In genomic region chr4:99985631-99986030, GRCm38 (mm10) we compare ENCODE assay signal across 21 mouse cellular contexts. TPM values are rescaled to one million over a fixed set of nuclear protein-coding genes. Genes with fewer than 3 reads are reported as not detected.
DNase-seq lines count a peak whose midpoint lies in the region; ATAC-seq lines count a peak whose summit lies in the region.
"Had no signal": no experiment of that assay in that cellular context is flagged by ENCODE, and none has a peak within 500 bp of the region (broad histone marks: within the 10 kb centered on the region; RNA-seq: fewer than 3 reads in every experiment).

No protein-coding gene starts in this region.

- no peak overlapping the region for H3K4me2 ChIP-seq in hindbrain, embryonic 14.5 days (replicated peaks)
- H3K4me2 ChIP-seq in midbrain, embryonic 11.5 days, result no peak overlapping the region
- no peak overlapping the region for H3K4me2 ChIP-seq in midbrain, embryonic 15.5 days
- H3K4me2 ChIP-seq: forebrain, embryonic 13.5 days; heart, embryonic 13.5 days; hindbrain, embryonic 12.5 days had no signal

- H3K9me3 ChIP-seq in hindbrain, embryonic 10.5 days, result no peaks in the 10 kb centered on the region
- no peaks in the 10 kb centered on the region for H3K9me3 ChIP-seq in hindbrain, embryonic 14.5 days (ENCODE audit: control insufficient read depth, low read length)
- no peaks in the 10 kb centered on the region for H3K9me3 ChIP-seq in midbrain, embryonic 11.5 days (ENCODE audit: control insufficient read depth, low read length)
- H3K9me3 ChIP-seq in midbrain, embryonic 15.5 days, result no peaks in the 10 kb centered on the region
- H3K9me3 ChIP-seq: forebrain, embryonic 13.5 days; heart, embryonic 13.5 days; hindbrain, embryonic 12.5 days had no signal

- H3K9ac ChIP-seq in hindbrain, embryonic 14.5 days, result no peak overlapping the region
- no peak overlapping the region for H3K9ac ChIP-seq in midbrain, embryonic 11.5 days (ENCODE audit: low read length)
- no peak overlapping the region for H3K9ac ChIP-seq in midbrain, embryonic 15.5 days
- H3K9ac ChIP-seq: forebrain, embryonic 13.5 days; forebrain, postnatal 0 days; heart, embryonic 13.5 days; hindbrain, embryonic 12.5 days had no signal

- peaks cover 20% of the 10 kb centered on the region for H3K4me1 ChIP-seq in hindbrain, embryonic 10.5 days (replicated peaks)
- no peaks in the 10 kb centered on the region for H3K4me1 ChIP-seq in hindbrain, embryonic 14.5 days (replicated peaks; ENCODE audit: control insufficient read depth, insufficient read depth, low read length)
- 0 out of 2 replicates have a peak, but pooled peaks cover 2% of the 10 kb centered on the region for H3K4me1 ChIP-seq in midbrain, embryonic 11.5 days (ENCODE audit: control insufficient read depth, insufficient read depth, low read length)
- H3K4me1 ChIP-seq in midbrain, embryonic 15.5 days, result peaks cover 4% of the 10 kb centered on the region; the same call in 1 of the 2 replicates
- H3K4me1 ChIP-seq: hindbrain, embryonic 12.5 days had no signal

- 0 out of 2 replicates have a peak overlapping the region, but pooled peaks have one; percentile 53 for H3K27ac ChIP-seq in hindbrain, embryonic 10.5 days
- no peak overlapping the region for H3K27ac ChIP-seq in hindbrain, embryonic 14.5 days
- H3K27ac ChIP-seq in midbrain, embryonic 11.5 days (ENCODE audit: low read depth, low read length), result no peak overlapping the region
- no peak overlapping the region for H3K27ac ChIP-seq in midbrain, embryonic 15.5 days
- H3K27ac ChIP-seq: forebrain, embryonic 13.5 days; heart, embryonic 13.5 days; hindbrain, embryonic 12.5 days; hindbrain, postnatal 0 days had no signal

- H3K27me3 ChIP-seq in hindbrain, embryonic 10.5 days (ENCODE audit: insufficient read depth, poor library complexity, severe bottlenecking), result no peaks in the 10 kb centered on the region
- no peaks in the 10 kb centered on the region for H3K27me3 ChIP-seq in hindbrain, embryonic 14.5 days (ENCODE audit: control insufficient read depth, insufficient read depth, low read length)
- no peaks in the 10 kb centered on the region for H3K27me3 ChIP-seq in midbrain, embryonic 11.5 days (ENCODE audit: control insufficient read depth, insufficient read depth, low read length)
- H3K27me3 ChIP-seq in midbrain, embryonic 15.5 days (replicated peaks), result no peaks in the 10 kb centered on the region
- H3K27me3 ChIP-seq: CH12.LX; forebrain, embryonic 13.5 days; heart, embryonic 13.5 days; hindbrain, embryonic 12.5 days; Patski had no signal

- 83% methylated on average over 12 of the region's 12 CpGs for WGBS in hindbrain, embryonic 10.5 days
- 82% methylated on average over 12 of the region's 12 CpGs for WGBS in hindbrain, embryonic 14.5 days
- WGBS in midbrain, embryonic 11.5 days, result 83% methylated on average over 12 of the region's 12 CpGs
- WGBS in midbrain, embryonic 15.5 days, result 85% methylated on average over 12 of the region's 12 CpGs

- H3K36me3 ChIP-seq in hindbrain, embryonic 10.5 days, result no peaks in the 10 kb centered on the region; the same call in 1 of the 2 replicates
- H3K36me3 ChIP-seq in hindbrain, embryonic 14.5 days (replicated peaks; ENCODE audit: control insufficient read depth, insufficient read depth), result peaks cover 4% of the 10 kb centered on the region; the same call in 1 of the 2 replicates
- H3K36me3 ChIP-seq in midbrain, embryonic 11.5 days (ENCODE audit: control insufficient read depth, insufficient read depth, low read length), result no peaks in the 10 kb centered on the region
- no peaks in the 10 kb centered on the region for H3K36me3 ChIP-seq in midbrain, embryonic 15.5 days (replicated peaks)
- H3K36me3 ChIP-seq: hindbrain, embryonic 12.5 days had no signal

- peak; percentile 4 for DNase-seq in CD4-positive, CD25-positive, alpha-beta regulatory T cell, adult 2 months (ENCODE audit: low read depth, low spot score)
- DNase-seq in cerebellum, postnatal 10 days, result peak; percentile 65 to 76
- DNase-seq in cerebellum, adult 9-10 months, result no peak
- DNase-seq in hindbrain, embryonic 10.5 days (ENCODE audit: low spot score), result no peak
- DNase-seq in hindbrain, embryonic 14.5 days (ENCODE audit: low spot score), result no peak
- DNase-seq in midbrain, embryonic 11.5 days (ENCODE audit: low spot score, missing footprints), result peak; percentile 26
- DNase-seq: adrenal gland, adult 2 months; adrenal gland, postnatal 25 days; B cell, adult 2 months; forebrain, postnatal 0 days; gastrocnemius, postnatal 14 days; heart, postnatal 36 days; kidney, adult 11 months had no signal

- ATAC-seq in CD4-positive, CD25-positive, alpha-beta regulatory T cell, adult 4 months, result no peak
- ATAC-seq in hindbrain, embryonic 14.5 days (ENCODE audit: low FRiP score), result no peak
- no peak for ATAC-seq in midbrain, embryonic 11.5 days (ENCODE audit: low FRiP score)
- no peak for ATAC-seq in midbrain, embryonic 15.5 days (replicated peaks)
- ATAC-seq: forebrain, embryonic 13.5 days; forebrain, postnatal 0 days; hindbrain, postnatal 0 days; Patski had no signal

- no peak overlapping the region for H3K4me3 ChIP-seq in hindbrain, embryonic 10.5 days
- H3K4me3 ChIP-seq in hindbrain, embryonic 14.5 days (replicated peaks; ENCODE audit: low read length), result no peak overlapping the region
- no peak overlapping the region for H3K4me3 ChIP-seq in midbrain, embryonic 11.5 days (ENCODE audit: low read depth, low read length)
- no peak overlapping the region for H3K4me3 ChIP-seq in midbrain, embryonic 15.5 days
- H3K4me3 ChIP-seq: forebrain, embryonic 13.5 days; heart, embryonic 13.5 days; hindbrain, embryonic 12.5 days had no signal

RNA-seq across cellular contexts. Expression of gene Itgb3bp, which starts 56.0 kb away (rescaled TPM):
- polyA plus RNA-seq in CD4-positive, CD25-positive, alpha-beta regulatory T cell, adult 4 months (2017; shearing (Covaris generic)), result 10 to 100 TPM; 24.6 to 34.0 TPM
- 51.8 and 56.2 TPM in 2 replicates for polyA plus RNA-seq in hindbrain, embryonic 10.5 days (2016; fragmentation: Nextera tagmentation; extraction: Ambion mirVana)
- 12.4 and 15.1 TPM in 2 replicates for polyA plus RNA-seq in hindbrain, embryonic 14.5 days (2014; fragmentation: Nextera tagmentation; extraction: Ambion mirVana)
- polyA plus RNA-seq in midbrain, embryonic 11.5 days (2014; fragmentation: Nextera tagmentation; extraction: Ambion mirVana), result 66.5 and 69.2 TPM in 2 replicates
- 12.2 and 12.7 TPM in 2 replicates for polyA plus RNA-seq in midbrain, embryonic 15.5 days (2015; fragmentation: Nextera tagmentation; extraction: Ambion mirVana)

RNA-seq across cellular contexts. Expression of gene Pgm1, which starts 56.4 kb away (rescaled TPM):
- 10 to 100 TPM; 34.0 to 59.5 TPM for polyA plus RNA-seq in CD4-positive, CD25-positive, alpha-beta regulatory T cell, adult 4 months (2017; shearing (Covaris generic))
- polyA plus RNA-seq in hindbrain, embryonic 10.5 days (2016; fragmentation: Nextera tagmentation; extraction: Ambion mirVana), result 61.3 and 71.8 TPM in 2 replicates
- 82.7 and 99.8 TPM in 2 replicates for polyA plus RNA-seq in hindbrain, embryonic 14.5 days (2014; fragmentation: Nextera tagmentation; extraction: Ambion mirVana)
- polyA plus RNA-seq in midbrain, embryonic 11.5 days (2014; fragmentation: Nextera tagmentation; extraction: Ambion mirVana), result 46.6 and 46.7 TPM in 2 replicates
- polyA plus RNA-seq in midbrain, embryonic 15.5 days (2015; fragmentation: Nextera tagmentation; extraction: Ambion mirVana), result 77.5 and 80.1 TPM in 2 replicates

Comparison
In these comparisons a context has a peak if more than half of its experiments do, and no peak if none do; other contexts are left out.
1. DNase-seq: peak in CD4-positive, CD25-positive, alpha-beta regulatory T cell, adult 2 months (single experiment), cerebellum, postnatal 10 days (2 of 2) and midbrain, embryonic 11.5 days (single experiment); none in cerebellum, adult 9-10 months (single experiment), hindbrain, embryonic 10.5 days (single experiment) and hindbrain, embryonic 14.5 days (single experiment).